ENCODE assay signal across 8 mouse cellular contexts in the genomic region with DNA sequence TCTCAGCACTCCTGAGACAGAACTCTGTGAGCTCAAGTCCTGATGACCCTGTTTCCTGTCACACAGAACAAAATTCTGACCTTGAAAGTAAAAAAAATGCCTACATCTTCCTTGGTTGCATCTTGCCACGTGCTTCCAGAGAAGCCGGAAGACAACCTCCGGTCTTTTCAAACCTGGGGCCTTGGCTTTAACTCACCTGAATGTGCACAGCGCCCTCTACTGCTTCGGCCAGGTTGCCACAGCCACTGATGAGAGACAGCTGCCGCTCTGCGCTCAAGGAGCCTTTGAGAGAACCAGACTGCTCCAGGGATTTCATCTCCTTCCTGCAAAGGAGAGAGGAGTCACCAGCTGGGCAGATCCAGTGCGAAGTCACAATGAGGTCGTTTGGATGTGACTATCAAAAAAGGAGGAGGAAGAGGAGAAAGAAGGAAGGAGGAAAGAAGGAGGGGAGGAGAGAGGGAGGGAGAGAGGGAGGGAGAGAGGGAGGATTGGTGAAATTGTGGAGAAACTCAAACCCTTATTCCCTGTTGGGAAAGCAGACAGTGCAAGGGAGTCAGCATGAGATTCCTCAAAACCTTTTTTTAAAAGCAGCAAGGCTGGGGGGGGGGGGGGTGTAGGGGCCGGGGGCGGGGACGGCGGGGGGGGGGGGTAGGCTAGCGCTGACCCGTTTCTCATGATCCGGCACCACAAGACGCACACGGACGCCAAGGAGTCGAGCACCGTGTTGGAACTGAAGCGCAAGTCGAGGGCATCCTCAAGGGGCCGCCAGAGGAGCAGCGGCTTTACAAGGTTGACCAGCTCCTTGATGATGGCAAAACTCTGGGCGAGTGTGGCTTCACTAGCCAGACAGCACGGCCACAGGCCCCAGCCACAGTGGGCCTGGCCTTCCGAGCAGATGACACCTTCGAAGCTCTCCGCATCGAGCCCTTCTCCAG. TPM values are rescaled to one million over a fixed set of nuclear protein-coding genes. Genes with fewer than 3 reads are reported as not detected.
DNase-seq lines count a peak whose midpoint lies in the region; ATAC-seq lines count a peak whose summit lies in the region.

No protein-coding gene starts in this region.

- DNase-seq in adipocyte (ENCODE audit: low spot score) = peak; percentile 59
- DNase-seq in gastrocnemius, adult 8-10 months (ENCODE audit: low spot score in 2 of 2) = peak; percentile 37 to 47
- DNase-seq in left cerebral cortex, adult 8-10 months (ENCODE audit: low spot score in 2 of 2) = peak; percentile 42 to 70
- DNase-seq in mesoderm, embryonic 11.5 days (ENCODE audit: low read depth, low spot score) = peak; percentile 81
- peak; percentile 60 for DNase-seq in skeletal muscle tissue, adult 2 months (ENCODE audit: low read depth, low spot score)

- ATAC-seq in common myeloid progenitor, adult 5-6 weeks (replicated peaks; ENCODE audit: low read depth, poor library complexity, severe bottlenecking) = peak; percentile 63; the same call in 1 of the 2 replicates
- peak; percentile 52 for ATAC-seq in inflammation-experienced regulatory T-cells, adult 6 months
- no peak for ATAC-seq in erythroid progenitor cell, adult 5-6 weeks (replicated peaks; ENCODE audit: low FRiP score, poor library complexity, severe bottlenecking)

RNA-seq across cellular contexts. Expression of a gene that starts 35.3 kb away (rescaled TPM):
- total RNA-seq in common myeloid progenitor, adult 5-6 weeks (2017) = 11.8 and 12.1 TPM in 2 replicates
- total RNA-seq in gastrocnemius, adult 8-10 months (2022) = 1 to 10 TPM; 5.1 to 6.3 (median 5.9) TPM
- 10 to 100 TPM; 14.0 to 26.1 (median 18.7) TPM for polyA plus RNA-seq in inflammation-experienced regulatory T-cells, adult 6 months (2017; shearing (Covaris generic))
- 10 to 100 TPM; 16.0 to 22.1 (median 20.4) TPM for total RNA-seq in left cerebral cortex, adult 8-10 months (2022)
- total RNA-seq in erythroid progenitor cell, adult 5-6 weeks (2015; ENCODE audit: low replicate concordance) = 5.4 and 6.8 TPM in 2 replicates
- 3.6 and 5.5 TPM in 2 replicates for total RNA-seq in erythroid progenitor cell, adult 5-6 weeks (2017; ENCODE audit: low replicate concordance)
